Mouse (Mus musculus): ENCODE results near the gene Gdpd5.

Gene Gdpd5

DNA sequence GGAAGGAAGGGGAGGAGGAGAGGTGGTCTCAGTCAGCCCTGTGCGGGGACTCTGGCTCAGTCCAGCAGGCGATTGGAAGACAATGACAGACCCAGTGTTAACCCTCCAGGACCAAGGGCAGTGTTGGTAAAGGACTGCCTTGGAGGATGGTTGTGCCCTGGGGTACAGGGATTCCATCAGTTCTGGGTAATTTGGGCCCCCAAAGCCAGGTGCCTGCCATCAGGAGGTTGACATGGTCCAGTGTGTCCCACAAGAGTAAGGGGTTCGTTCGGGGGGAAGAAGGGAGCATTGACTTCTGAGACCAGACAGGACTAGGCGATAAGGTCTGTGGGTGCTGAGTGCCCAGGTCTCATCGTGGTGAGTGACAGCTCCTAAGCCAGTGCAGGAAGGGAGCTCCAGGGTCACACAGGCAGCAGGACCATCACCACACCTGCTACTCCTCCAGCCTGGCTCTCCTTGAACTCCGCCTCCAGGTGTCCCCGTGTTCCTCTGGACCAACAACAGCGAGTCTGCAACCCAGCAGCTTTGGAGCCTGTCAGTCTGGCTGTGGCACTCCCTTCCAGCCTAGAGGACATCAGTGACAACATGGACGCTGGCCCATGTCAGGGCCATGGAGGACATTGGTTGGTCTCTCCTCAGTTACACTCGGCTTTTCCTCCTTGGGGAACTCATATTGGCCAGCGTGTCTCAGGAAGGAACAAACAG lies 23.0 kb downstream of the Gdpd5 start:
- no peak for DNase-seq (ENCODE audit: low read depth, low spot score)

DNA sequence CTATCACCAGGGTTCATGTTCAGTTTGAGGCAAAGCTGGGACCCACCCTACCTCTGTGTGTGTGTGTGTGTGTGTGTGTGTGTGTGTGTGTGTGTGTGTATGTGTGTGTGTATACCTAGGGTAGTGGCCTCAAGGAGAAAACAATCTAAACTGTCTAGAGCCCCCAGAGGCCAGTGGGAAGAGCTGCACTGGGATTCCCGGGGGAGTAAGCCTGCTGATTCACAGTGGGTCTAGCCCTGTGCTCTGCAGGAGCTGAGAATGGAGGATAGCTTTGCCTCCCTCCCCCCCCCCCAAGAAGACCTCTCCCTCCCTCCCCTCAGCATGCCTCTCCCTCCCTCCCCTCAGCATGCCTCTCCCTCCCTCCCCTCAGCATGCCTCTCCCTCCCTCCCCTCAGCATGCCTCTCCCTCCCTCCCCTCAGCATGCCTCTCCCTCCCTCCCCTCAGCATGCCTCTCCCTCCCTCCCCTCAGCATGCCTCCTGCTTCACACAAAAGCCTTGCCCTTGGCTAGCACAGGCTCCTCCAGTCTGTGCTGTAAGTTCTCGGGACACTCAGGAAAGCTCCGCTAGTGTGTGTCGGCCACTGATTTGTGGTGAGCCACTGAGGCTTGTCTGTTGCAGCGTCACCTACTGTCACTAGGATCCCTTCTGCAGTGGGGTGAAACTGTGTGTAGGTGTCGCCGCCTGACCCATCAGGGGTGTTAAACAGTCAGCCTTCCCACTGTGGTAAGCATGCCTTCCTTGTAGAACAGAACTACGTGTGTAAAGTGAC lies 24.4 kb downstream of the Gdpd5 start:
- no peak for DNase-seq (ENCODE audit: low read depth, low spot score)

DNA sequence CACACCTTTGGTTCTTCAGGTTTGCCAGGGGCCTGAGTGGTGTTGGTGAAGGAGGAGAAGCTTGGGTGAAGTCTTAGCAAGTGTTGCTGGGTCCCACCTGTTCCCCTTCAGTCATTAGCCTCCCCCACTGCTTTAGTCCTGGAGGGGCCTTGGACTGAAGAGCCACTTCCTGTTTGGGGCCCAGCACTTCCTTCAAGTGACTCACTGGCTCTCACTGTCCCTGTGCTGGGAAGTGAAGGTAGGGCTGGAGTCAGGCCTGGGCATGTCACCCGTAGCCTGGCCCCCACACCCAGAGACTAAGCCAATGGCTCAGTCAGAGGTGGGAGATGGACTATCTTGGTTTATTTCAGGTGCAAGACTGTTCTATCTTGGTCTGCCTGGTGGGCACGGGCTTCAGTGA lies 26.4 kb downstream of the Gdpd5 start:
- DNase-seq (ENCODE audit: low read depth, low spot score), result no peak

DNA sequence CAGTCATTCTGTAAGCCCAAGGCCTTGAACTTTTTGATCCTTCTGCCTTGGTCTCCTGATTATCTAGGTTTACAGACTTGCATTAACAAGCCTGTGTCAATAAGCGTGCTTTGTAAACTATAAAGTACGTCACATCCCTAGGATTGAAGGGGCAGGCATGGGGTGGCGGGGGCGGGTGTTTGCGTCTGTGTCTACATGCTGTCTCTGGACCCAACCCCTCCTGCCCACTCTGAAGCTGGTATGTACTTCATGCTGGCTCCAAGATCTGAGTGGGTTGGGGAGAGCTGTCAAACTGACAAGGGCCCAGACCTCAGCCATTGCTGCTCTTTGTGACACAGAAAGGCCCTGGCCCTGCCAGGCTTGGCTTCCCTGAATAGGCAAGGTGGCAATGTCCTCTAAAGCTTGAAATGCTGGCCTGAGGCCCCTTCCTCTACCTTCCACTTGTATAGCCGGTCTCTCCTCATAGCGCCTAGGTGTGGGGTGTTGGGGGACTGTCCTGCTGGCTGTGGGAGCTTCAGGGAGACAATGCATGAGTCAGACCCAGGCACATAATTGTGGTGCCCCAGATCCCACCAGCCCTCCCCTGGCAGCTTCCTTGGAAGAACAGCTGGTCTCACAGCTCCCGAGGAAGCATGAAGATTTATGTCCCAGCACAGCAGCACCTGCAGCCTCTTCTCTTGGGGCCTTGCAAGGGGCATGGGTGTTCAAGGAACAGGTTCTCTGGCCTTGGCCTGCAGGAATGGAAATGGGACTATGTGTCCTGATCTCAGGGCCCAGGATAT lies 28.4 kb downstream of the Gdpd5 start:
- no peak for DNase-seq (ENCODE audit: low read depth, low spot score)

DNA sequence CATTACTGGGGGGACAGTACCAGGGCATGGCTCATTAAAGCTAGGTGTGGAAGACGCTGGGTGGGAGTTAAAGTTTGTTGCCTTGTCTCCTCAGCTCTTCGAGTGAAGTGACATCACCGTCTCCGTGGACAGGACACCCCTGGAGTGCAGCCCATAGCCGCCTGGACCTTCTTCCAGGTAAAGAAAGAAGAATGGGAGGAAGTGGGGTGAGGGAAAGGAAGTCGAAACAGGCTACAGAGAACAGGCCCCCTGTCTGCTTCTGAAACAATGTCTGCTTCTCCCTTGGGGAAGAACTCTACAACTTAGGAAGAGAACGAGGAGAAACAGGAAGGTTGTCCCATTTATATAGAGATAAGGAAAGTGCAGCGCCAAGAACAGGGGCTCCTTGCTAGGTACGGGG lies 29.1 kb downstream of the Gdpd5 start:
- DNase-seq (ENCODE audit: low read depth, low spot score), result no peak

DNA sequence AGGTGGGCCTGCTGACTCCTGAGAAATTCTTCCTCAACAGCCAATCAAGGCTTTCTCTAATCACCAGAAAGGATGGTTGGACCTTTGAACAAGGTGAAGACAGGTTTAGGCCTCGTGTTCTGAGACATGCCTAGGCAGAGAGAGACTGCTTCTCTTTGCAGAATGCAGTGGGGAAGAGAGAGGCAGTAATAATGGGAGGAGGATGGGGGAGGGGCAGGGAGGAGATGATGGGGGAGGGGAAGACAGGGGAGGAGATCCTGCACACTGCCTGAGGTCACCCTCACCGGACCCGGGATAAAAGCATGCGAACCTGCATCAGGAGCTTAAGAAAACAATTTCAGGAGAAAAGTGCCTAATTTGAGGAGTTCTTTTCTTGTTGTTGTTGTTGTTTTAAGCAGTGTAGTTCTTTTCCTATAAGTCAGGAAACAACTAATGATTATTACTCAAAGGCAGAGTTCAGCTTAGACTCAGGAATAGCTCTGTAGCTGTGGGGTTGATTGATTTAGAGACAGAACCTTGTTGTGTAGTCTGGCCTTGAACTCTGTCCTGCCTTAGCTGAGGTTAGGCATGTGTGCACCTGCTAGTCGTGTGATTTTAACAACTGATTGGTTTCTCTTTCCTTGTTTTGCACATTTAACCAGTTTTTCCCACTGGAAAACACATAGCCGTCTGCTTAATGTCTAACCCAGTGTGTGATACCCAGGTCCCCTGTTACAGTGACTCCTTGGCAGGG lies 30.0 kb downstream of the Gdpd5 start:
- DNase-seq (ENCODE audit: low read depth, low spot score), result no peak

DNA sequence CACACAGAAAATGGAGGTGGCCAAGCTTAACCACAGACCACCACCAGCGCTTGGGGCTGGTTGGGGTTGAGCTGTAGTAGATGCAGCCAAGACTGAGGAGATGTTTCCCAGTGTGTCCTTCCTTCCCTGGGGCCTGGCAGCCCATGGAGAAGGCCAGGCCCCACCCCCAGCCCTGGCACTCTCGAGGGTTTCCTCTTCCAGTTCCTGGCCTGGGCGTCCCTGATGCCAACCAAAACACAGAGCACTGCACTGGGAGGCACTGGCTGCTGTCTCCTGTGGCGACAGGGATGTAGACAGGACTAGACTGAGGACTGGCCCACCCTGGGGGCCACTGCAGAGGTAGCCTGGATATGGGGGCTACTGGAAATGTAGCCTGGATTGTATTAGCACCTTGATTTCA lies 33.8 kb downstream of the Gdpd5 start:
- no peak for DNase-seq (ENCODE audit: low read depth, low spot score)

DNA sequence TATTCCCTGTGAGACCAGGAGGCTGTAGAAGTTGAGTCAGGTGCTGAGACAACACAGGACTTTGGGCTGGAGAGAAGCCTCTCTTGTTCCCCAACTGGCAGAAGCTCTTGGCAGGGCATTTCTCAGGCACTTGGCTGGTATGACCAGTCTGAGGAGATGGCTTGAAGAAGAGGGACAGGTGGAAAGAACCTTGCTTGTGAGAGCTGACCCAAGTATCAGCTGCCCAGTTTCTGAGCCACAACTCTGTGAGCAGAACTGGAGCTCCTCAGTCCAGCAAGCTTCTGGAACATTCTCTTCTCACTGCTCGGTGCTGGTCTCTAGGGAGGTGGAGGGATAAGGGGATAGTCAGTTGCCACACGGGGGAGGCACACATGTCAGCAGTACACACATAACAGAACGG lies 38.1 kb downstream of the Gdpd5 start:
- no peak for DNase-seq (ENCODE audit: low read depth, low spot score)

DNA sequence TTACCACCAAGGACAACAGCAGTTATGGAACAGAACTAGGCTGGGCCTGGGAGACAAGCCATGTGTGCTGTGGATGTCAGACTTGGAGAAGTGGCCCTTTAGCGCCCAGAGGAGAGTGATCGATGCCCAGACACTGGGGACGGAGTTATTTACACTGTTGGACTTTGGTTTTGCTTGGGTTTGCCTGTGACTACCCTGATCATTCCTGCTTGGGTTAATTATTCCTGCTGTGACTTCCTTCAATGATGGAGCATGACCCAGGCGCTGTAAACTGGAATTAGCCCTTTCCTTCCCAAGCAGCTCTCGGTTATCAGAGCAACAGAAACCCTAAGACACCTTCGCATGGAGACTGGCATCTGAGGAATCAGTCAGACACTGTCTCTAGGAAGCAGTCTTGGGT lies 39.8 kb downstream of the Gdpd5 start:
- no peak for DNase-seq (ENCODE audit: low read depth, low spot score)

DNA sequence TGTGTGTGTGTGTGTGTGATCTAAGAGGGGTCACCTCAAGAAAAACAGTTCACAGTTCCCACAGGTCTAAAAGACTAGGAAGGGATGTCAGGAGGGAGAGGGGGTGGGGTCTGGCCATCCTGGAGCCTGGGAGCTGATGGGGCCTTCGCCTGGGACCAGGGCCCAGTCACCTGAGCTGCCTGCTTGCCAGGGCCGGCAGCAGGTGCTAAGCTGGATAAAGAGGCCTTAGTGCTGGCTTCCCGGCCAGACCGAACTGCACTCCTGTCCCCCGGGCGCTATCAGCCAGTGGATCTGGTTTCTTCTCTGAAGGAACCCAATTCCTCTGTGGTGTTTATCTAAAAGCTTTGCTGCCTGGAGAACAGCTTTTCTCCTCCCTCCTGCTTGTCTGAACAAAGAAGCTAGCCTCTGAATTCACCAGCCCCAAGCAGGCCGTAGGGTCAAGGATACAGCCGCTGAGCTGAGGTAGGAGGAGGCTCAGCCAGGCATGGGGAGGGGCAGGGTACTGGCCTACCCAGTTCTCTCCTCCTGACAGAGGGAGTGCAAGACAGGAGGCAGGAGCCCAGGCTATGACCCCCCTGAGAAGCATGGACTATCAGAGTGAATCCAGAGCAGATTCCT lies 43.4 kb downstream of the Gdpd5 start:
- no peak for DNase-seq (ENCODE audit: low read depth, low spot score)

DNA sequence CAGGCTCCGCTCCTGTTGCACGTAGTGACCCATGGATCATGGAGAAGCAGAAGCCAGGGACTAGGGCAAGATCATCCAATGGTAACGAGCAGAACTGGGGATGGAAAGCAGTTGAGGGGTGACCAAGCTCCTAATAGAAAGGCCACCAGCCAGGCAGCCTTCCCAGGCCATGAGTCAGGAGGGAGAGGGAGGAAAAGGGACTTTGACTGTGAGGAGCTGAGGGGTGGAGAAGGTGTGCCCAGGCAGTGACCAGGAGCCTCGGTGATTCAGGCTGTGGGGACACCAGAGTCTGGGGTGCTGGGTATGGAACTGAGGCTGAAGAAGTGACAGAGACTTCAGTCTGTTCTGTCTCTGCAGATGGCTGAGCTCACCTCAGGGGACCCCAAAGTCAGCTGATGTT lies 44.5 kb downstream of the Gdpd5 start:
- no peak for DNase-seq (ENCODE audit: low read depth, low spot score)

DNA sequence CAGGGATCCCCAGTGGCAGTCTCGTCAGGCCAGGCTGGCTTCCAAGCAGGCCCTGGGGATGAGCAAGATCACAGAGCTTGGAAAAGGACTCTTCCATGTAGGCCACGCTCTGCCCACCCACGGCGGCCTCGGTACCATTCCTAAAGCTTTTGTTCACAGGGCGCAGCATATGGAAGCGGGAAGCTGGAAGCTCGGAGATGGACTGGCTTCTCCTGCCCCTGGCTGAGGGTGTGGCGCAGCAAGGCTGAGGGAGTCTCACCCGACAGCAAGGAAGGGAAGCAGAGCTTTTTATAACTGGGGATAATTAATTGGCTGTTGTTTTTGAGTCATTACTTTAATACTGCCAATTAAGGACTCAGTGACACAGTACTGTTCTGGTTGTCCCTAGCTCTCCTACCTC lies 45.8 kb downstream of the Gdpd5 start:
- DNase-seq (ENCODE audit: low read depth, low spot score), result no peak

DNA sequence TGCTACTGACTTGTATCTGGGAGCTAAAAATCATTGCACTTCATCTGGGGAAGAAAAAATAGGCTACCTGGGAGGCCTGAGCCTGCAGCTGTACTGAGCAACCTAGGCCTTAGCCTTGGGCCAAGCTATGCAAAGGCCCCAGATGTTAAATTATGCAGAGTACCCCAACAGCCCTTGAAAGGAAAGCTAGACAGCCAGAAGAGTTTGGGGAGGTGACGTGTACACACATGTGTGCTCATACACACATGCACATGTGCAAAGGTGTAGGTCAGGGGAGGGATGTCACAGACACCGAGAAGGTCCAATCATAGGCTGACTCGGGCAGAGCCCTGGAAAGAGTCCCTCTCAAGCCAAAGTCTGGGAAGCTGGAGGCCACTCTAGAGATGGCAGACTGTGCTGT lies 46.8 kb downstream of the Gdpd5 start:
- no peak for DNase-seq (ENCODE audit: low read depth, low spot score)

DNA sequence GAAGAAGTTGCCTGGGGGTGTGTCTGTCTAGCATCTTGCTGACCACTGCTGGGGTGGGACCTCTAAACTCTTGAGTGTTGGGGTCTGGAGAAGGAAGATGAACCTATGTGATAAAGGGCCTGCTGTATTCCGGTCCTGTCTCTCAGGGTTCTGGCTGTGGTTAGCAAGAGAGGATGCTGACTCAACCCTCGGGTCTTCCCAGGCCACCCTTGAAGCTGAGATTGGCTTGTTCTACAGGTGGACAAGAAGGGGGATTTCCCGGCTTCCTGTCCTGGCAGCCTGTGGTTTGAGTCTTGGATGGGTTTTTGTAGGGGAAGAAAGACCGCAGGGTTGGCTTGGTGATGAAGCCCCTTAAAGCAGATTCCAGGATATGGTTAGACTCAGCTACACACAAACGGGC lies 47.6 kb downstream of the Gdpd5 start:
- DNase-seq (ENCODE audit: low read depth, low spot score), result no peak

DNA sequence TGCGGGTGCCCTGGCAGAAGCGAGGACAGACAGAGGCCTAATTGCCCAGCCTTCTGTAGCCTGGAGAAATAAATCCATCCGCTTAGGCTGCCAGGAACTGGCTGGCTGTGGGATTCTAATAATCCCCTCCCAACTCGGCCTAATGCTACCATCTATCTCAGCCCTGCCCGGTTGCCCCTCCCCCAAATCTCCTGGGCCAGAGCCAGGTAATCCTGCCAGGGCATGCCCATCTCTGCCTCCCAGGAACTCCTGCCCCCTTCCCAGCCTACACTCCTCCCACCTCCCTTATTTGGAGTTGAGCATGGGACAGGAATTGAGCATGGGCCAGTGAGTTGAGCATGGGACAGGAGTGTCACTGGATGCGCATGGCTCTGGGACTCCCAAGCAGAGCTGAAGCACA lies 48.6 kb downstream of the Gdpd5 start:
- no peak for DNase-seq (ENCODE audit: low read depth, low spot score)

DNA sequence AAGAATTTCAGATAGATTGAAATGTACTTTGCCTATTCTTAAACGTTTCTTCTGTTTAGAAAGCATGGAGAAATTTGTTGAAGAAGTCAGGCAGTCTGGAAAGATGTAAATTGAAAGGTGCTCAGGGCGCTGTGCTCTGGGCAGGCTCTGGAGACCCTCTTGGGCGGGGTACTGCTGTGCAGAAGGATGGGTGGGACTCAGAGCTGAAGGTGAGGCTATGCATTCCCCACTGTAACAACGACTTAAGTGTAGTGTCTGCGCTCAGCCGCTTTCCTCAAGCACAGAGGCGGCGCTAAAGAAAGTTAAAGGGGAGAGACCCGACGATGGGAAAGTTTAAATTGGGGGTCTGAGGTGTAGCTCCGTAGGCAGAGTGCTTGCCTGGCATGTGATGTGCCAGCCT lies 49.0 kb downstream of the Gdpd5 start:
- DNase-seq (ENCODE audit: low read depth, low spot score), result no peak

DNA sequence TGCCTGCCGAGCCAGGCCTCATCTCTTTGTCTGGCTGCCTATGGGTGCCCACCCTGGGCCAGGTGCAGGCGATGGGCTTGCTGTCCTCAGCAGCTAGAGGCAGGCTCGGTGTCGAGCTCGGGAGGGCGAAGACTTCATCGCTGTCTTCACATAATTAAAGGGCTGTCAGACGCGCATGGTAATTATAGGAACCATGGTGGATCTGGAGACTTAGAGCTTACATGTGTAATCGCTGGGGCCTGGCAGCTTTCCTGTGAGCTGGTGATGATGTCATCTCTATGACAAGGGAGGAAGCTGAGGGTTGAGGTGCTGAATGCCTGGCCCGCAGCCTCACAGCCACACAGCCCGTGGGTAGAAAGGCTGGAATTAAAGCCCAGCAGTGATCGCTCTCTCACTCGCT lies 51.0 kb downstream of the Gdpd5 start:
- DNase-seq (ENCODE audit: low read depth, low spot score), result no peak

DNA sequence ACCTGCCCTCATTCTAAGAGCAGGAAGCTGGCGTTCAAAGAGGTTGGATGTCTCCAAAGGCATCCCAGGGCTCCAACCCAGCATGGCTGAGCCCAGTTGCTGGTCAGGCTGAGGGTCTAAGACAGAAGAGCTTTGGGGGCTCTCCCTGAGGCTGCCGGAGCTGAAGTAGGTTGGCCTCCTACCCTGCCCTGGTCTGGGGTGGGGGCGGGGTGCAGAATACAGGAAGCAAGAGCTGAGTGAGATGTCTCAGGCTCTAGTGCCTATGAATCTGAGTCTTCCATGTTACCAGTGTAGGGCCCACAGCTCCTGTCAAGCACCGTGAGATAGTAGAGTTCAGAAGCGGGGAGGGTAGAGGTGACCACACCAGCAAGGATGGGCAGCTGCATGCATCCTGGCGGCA lies 51.6 kb downstream of the Gdpd5 start:
- no peak for DNase-seq (ENCODE audit: low read depth, low spot score)

DNA sequence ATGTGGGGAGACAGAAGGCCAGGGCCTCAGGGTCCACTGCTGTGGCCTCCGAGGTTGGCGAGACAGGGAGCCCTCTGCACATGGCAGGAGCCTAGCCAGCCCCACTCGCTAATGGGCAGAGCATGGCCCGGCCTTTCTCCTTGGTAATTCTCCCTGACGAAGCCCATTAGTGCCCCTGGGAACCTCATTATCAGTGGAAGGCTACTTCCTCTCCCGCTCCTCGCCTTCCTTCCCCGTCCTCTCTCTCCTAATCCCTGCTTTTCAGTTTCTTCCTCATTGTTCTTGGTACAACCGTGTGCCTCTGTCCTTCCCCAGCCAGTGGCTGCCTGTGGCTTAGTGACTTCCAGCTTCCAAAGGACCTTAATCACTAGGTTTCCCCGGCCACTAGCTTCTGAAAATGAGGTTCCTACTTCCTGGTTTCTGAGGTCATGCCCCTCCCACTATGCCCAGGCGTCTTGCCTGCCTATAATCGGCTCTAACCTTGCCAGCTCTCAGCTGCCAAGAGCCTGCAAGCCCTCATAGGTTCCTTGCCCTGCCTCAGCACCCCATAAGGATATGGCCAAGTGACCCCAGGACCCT lies 53.5 kb downstream of the Gdpd5 start:
- no peak for DNase-seq (ENCODE audit: low read depth, low spot score)

DNA sequence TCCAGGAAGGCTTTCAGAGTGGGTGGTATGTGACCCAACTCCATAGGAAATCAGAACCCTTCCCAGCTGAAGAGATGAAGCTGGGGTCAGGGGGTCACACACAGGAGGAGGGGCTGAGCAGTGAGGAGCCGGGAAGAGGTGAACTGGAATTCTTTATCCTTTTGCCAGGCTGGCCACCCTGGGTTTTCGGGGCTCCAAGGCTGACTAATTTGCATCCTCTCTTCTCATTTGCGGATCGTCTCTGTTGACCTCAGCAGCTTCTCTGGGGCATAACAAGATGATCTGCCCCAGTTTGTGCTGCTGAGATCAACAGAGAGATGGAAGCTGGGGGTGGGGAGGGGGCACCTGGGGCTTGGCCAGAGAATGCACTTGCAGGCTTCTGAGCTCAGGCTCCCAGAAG lies 55.3 kb downstream of the Gdpd5 start:
- DNase-seq (ENCODE audit: low read depth, low spot score), result no peak

DNA sequence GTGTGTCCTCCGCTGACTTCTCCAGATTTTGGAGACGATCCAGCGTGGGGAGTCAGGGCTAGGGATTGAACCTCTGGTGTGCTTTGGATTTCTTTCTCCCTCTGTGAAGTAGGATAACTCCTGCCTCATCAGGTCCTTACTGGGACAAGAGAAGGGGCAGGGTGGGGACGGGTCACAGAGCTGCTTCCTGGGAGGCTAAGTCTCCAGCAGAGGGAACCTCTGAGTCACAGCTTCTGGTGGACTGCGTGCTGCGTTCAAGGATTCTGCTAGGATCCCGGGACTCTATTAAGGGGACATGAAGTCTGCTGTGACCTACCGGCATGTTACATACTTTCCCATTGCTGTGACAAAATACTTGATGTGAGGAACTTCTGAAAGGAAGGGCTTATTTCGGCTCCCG lies 57.7 kb downstream of the Gdpd5 start:
- no peak for DNase-seq (ENCODE audit: low read depth, low spot score)
